Mouse (Mus musculus): Measurements from ENCODE around the gene Dpysl5. TPM values are rescaled to one million over a fixed set of nuclear protein-coding genes. Genes with fewer than 3 reads are reported as not detected.

Gene Dpysl5
- polyA plus RNA-seq (2016; fragmentation: Nextera tagmentation; extraction: Ambion mirVana) = 0.20 and 0.36 TPM in 2 replicates

DNA sequence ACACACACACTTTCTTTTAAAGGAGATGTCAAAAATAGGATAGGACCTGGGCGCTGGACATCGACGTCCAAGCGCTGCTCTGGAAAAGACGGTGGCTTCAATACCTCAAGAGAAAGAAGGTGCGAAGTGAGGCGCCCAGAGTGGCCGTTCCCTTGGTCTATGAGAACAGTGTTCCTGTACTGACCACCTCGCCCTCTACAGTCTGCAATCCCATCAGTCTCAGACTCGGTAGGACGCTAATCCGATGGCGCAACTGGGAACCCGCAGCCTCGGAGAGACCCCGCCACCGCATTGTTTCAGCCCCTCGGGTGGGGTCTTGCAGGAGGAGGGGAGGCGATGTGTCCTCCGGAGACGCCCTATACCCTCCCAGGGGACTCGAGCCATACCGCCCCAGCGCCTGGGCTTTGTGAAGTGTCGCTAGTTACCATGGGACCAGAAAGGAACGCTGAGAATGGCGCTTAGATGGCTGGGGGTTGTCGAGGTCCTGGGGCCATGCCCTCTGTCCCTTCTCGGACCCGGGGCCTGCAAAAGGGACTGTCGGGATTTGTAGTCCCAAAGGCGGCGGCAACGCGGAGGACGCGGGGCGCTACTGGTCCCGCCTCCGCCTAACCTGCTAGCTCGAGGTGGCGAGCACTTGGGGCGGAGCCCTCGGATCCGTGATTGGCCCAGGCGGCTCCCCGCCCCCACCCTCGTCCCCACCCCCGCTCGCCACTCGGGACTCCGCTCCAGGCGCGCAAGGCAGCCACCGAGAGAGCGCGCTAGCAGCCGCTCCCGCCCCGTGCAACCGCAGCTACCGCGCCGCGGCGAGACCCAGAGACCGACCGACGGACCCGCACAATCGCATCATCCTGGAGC is at the start of gene Dpysl5:
Dpysl5 (plus strand) TSS at position 418 of the 855 bp plus-strand sequence.
- no peaks in the 10 kb centered on the region for H3K36me3 ChIP-seq
- peak within 1 kb of the TSS; percentile 35; the same call in 1 of the 2 replicates for H3K9ac ChIP-seq
- 2% methylated on average over 64 of the region's 71 CpGs for WGBS (ENCODE audit: insufficient replicate concordance)
- no peak within 1 kb of the TSS for H3K27ac ChIP-seq
- peaks cover 98% of the 10 kb centered on the region for H3K27me3 ChIP-seq (replicated peaks)
- no peaks in the 10 kb centered on the region for H3K9me3 ChIP-seq (replicated peaks)
- peaks cover 30% of the 10 kb centered on the region for H3K4me1 ChIP-seq
- H3K4me3 ChIP-seq = peak within 1 kb of the TSS; percentile 51
- H3K4me2 ChIP-seq = peak within 1 kb of the TSS; percentile 75
- ATAC-seq = peak; percentile 78

DNA sequence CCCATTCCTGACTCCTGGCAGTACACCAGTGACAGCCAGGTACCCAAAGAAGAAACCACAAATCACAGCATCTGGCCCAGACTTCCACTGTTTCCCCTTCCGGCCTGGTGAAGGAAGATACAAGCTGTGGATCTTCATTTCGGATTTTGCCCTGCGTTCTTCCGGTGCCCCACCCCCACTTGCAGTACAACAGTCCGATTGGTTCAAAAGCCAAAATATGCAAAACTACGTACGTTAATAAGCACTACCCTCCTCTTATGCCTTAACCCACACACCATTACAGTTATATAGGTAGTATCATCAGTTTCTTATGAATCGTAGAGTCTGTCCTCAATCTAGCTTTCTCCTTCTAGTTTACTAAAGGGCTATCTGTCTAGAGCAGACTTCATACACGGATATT is 46.0 kb upstream of the Dpysl5 start:
- Histone ChIP-seq H3K4me1 (peaks cover 38% of the 10 kb centered on the region), H3K27me3 (replicated peaks) (no peaks in the 10 kb centered on the region), H3K9me3 (replicated peaks) (no peaks in the 10 kb centered on the region; the same call in 1 of the 2 replicates), H3K9ac (no peak overlapping the region), H3K36me3 (peaks cover 23% of the 10 kb centered on the region), H3K4me3 (no peak overlapping the region), H3K27ac (no peak overlapping the region), H3K4me2 (no peak overlapping the region)
- WGBS (ENCODE audit: insufficient replicate concordance) = 73% methylated on average over 9 of the region's 9 CpGs
- ATAC-seq = no peak

DNA sequence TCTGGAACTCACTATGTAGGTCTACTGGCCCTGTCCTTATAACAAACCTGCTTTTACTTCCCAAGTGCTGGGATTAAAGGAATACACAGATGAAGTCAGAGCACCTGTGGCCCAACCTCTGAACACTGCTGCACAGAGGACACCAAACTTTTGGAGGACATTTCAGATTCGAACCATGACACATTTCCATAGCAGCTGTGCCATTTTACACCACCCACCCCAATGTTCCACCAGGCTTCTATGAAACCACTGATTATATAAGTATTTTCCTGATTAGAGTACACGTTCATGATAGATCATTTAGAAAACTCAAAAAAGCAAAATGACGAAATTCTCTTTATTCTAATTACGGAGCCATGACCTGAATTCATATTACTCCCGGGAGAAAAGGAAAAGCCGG is 45.4 kb upstream of the Dpysl5 start:
- Histone ChIP-seq H3K36me3 (peaks cover 29% of the 10 kb centered on the region), H3K4me1 (peaks cover 38% of the 10 kb centered on the region), H3K4me2 (peak overlapping the region; percentile 78), H3K27ac (peak overlapping the region; percentile 86), H3K9ac (peak overlapping the region; percentile 89), H3K27me3 (replicated peaks) (no peaks in the 10 kb centered on the region), H3K4me3 (peak overlapping the region; percentile 75), H3K9me3 (replicated peaks) (no peaks in the 10 kb centered on the region; the same call in 1 of the 2 replicates)
- 49% methylated on average over 6 of the region's 6 CpGs for WGBS (ENCODE audit: insufficient replicate concordance)
- no peak for ATAC-seq

DNA sequence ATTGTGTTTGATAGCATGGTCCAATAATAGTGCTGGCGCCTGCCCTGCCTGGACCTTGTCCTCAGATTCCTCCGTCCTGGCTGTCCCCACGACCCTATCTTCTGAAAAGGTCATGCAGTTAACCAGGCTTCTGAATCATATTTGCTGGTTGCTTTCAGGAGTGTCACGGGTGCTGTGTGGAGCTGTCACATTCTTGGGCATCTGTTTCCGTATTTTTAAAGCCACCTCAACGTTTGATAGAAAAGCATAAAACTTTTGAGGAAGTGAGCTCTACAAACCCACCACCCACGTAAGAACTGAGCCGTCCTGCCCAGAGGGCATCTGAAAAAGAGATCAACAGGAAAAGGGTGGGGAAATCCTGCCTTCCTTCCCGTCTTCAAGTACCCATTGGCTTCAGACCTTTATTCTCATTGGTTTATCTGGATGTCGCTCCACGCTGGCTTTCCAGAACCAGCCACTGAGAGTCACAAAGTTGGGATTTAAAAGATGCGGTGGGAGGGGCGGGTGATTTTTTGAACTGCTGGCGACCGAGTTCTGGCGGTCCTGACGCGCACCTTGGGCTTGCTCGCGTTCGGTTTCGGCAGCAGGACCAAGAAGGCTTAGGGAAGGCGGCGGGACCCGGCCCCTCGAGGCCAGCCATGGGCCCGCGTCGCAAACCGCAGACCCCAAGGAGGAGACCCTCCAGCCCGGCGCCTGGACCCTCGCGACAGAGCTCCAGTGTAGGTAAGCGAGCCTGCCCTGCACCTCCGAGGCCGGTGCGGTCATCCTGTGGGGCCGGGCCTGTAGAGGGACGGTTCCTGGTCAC is 44.8 kb upstream of the Dpysl5 start, which contains the start of gene Cenpa:
Cenpa (plus strand) TSS at position 387 of the 805 bp plus-strand sequence.
- H3K9ac ChIP-seq = peak within 1 kb of the TSS; percentile 89
- peak within 1 kb of the TSS; percentile 78 for H3K4me2 ChIP-seq
- H3K9me3 ChIP-seq (replicated peaks) = no peaks in the 10 kb centered on the region
- H3K4me1 ChIP-seq = peaks cover 38% of the 10 kb centered on the region
- H3K4me3 ChIP-seq = peak within 1 kb of the TSS; percentile 75
- H3K27me3 ChIP-seq (replicated peaks) = no peaks in the 10 kb centered on the region
- H3K27ac ChIP-seq = peak within 1 kb of the TSS; percentile 86
- peaks cover 36% of the 10 kb centered on the region for H3K36me3 ChIP-seq
- ATAC-seq = peak; percentile 95
- WGBS (ENCODE audit: insufficient replicate concordance) = under 1% methylated on average over 40 of the region's 40 CpGs

DNA sequence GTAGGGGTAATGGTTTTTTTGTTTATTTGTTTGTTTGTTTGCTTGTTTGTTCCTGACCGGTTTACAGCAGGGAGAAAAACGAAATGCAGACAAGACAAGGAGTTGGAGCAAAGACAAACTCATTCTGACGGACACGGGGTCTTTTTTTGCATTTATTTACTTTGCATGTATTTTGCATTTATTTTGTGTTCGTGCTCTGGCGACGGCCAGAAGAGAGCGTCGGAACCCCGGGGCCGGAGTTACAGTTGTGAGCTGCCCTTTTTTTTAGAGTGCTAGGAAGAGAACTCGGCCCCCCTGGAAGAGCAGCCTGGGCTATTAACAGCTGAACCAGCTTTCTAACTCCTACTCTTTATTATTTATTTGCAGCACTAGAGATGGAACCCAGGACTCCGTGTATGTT is 44.1 kb upstream of the Dpysl5 start:
- Histone ChIP-seq H3K4me2 (peak overlapping the region; percentile 78), H3K9ac (peak overlapping the region; percentile 89), H3K36me3 (peaks cover 42% of the 10 kb centered on the region), H3K9me3 (replicated peaks) (no peaks in the 10 kb centered on the region), H3K4me3 (peak overlapping the region; percentile 75), H3K4me1 (peaks cover 38% of the 10 kb centered on the region), H3K27me3 (replicated peaks) (no peaks in the 10 kb centered on the region), H3K27ac (peak overlapping the region; percentile 84)
- WGBS (ENCODE audit: insufficient replicate concordance) = under 1% methylated on average over 13 of the region's 13 CpGs
- no peak for ATAC-seq

DNA sequence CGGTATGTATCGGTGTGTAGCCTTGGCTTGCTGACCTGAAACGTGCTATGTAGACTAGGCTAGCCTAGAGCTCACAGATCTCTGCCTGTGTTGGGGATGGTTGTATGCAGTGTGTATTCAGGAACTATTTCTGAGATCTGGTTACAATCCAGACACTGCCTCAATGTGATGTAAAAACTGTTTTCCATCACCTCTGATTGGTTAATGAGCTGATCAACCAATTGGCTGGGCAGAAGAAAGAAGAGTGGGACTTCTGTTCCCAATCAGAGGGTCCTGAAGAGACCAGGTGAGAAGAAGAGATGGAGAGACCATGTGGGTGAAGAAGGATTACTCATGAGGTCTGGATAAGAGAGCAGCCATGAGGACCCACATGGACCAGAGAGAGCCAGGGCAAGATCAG is 43.7 kb upstream of the Dpysl5 start:
- ATAC-seq = no peak
- H3K4me3 ChIP-seq = peak overlapping the region; percentile 75
- H3K4me1 ChIP-seq = peaks cover 38% of the 10 kb centered on the region
- peak overlapping the region; percentile 89 for H3K9ac ChIP-seq
- H3K9me3 ChIP-seq (replicated peaks) = no peaks in the 10 kb centered on the region
- WGBS (ENCODE audit: insufficient replicate concordance) = 3% methylated on average over 3 of the region's 3 CpGs
- H3K27me3 ChIP-seq (replicated peaks) = no peaks in the 10 kb centered on the region
- peak overlapping the region; percentile 84 for H3K27ac ChIP-seq
- peak overlapping the region; percentile 78 for H3K4me2 ChIP-seq
- peaks cover 46% of the 10 kb centered on the region for H3K36me3 ChIP-seq

DNA sequence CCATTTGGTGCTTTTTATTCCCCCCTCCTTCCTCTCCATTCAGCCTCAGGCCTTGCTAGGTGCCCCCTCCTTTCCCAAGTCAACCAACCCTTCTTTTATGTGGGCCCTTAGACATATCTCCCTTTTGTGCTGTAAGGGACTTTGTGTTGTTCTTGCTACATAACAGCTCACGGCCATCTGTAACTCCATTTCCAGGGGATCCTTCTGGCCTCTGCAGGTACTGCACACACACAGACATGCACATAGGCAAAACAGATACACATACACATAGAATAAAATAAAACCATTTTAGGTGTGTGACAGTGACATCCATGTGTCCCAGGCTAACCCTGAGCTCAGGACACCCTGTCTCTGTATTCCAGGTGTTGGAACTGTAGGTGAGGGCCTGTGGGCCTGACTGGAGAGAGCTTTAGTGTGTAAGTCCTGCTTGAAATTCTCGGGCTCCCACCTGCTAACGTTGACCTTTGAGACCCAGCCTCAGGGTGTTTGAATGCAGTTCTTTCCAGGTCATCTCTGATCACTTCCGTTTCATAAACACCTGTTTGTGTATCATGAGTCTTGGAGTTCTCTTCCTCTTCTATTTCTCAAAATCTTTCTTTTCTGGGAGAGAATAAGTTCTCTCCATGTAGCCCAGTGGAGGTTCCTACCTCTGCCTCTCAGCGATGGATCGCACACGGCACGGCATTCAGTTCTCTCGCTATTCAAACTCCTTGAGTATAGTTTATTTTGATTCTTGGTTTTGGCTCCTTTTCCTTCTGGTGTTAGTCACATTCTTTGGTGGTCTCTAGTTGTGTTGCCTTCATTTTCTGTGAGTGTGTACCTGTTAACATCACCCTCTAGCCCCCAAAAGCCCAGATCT is 42.5 kb upstream of the Dpysl5 start:
- ATAC-seq = no peak
- Histone ChIP-seq H3K9ac (peak overlapping the region; percentile 89), H3K27ac (peak overlapping the region; percentile 84; the same call in 1 of the 2 replicates), H3K4me1 (peaks cover 38% of the 10 kb centered on the region), H3K36me3 (peaks cover 58% of the 10 kb centered on the region), H3K9me3 (replicated peaks) (no peaks in the 10 kb centered on the region), H3K4me2 (peak overlapping the region; percentile 78), H3K27me3 (replicated peaks) (no peaks in the 10 kb centered on the region), H3K4me3 (peak overlapping the region; percentile 75)
- 89% methylated on average over 9 of the region's 9 CpGs for WGBS (ENCODE audit: insufficient replicate concordance)

DNA sequence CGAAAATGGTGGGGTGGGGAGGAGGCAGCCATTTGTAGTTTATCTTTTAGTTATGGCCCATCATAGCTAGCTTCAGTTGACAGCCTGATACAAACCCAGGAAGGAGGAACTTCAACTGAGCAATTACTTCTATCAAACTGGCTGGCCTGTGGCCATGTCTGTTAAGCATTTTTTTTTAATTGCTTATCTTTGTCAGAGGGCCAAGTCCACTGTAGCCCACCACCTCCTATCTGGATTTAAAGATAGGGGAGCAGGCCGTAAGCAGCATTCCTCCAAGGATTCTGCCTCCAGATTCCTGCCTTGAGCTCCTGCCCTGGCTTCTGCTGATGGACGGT is 41.9 kb upstream of the Dpysl5 start:
- peak overlapping the region; percentile 75 for H3K4me3 ChIP-seq
- 57% methylated on average over 3 of the region's 3 CpGs for WGBS (ENCODE audit: insufficient replicate concordance)
- H3K27ac ChIP-seq = peak overlapping the region; percentile 33; the same call in 1 of the 2 replicates
- ATAC-seq = no peak
- peak overlapping the region; percentile 78 for H3K4me2 ChIP-seq
- peaks cover 64% of the 10 kb centered on the region for H3K36me3 ChIP-seq
- peaks cover 38% of the 10 kb centered on the region for H3K4me1 ChIP-seq
- no peaks in the 10 kb centered on the region for H3K27me3 ChIP-seq (replicated peaks)
- peak overlapping the region; percentile 89 for H3K9ac ChIP-seq
- H3K9me3 ChIP-seq (replicated peaks) = no peaks in the 10 kb centered on the region

DNA sequence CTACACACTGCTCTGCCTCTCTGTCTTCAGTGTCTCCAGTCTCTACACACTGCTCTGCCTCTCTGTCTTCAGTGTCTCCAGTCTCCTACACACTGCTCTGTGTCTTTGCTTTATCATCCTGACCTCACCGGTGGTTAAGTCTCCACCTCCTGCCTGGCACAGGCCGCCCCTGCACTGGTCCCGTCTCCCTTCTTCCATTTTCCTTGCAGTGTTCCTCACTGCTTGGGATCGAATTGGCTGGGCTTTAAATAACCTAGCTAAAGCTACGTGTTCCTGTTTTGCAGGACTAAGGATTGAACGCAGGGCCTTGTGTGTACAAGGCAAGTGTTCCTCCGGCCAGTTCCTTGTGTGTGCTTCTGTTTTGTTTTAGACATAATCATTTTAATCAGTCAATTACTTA is 41.3 kb upstream of the Dpysl5 start:
- Histone ChIP-seq H3K27ac (no peak overlapping the region), H3K36me3 (peaks cover 70% of the 10 kb centered on the region), H3K9me3 (replicated peaks) (no peaks in the 10 kb centered on the region), H3K27me3 (replicated peaks) (no peaks in the 10 kb centered on the region), H3K4me2 (peak overlapping the region; percentile 78; the same call in 1 of the 2 replicates), H3K9ac (no peak overlapping the region), H3K4me3 (no peak overlapping the region), H3K4me1 (peaks cover 37% of the 10 kb centered on the region)
- no peak for ATAC-seq
- 81% methylated on average over 7 of the region's 7 CpGs for WGBS (ENCODE audit: insufficient replicate concordance)

DNA sequence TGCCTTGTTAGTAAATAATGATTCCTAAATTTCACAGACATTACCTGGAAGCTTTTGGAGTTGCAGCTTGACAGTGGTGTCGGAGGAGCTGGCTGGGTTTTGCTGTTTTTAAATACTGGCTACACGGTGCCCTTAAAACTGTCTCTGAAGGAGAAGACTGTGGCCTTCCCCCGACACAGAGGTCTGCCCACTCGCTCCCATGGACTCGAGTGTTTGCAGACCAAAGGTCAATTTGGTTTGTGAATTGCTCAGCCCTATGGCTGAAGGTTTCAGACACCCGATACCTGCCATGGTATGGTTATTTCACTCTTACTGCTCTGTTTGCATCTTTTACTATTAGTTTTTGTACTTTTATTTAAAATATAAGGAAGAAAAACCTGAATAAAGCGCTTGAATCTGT is 37.4 kb upstream of the Dpysl5 start:
- Histone ChIP-seq H3K4me2 (no peak overlapping the region), H3K9me3 (replicated peaks) (no peaks in the 10 kb centered on the region), H3K27me3 (replicated peaks) (no peaks in the 10 kb centered on the region), H3K36me3 (peaks cover 93% of the 10 kb centered on the region), H3K4me3 (no peak overlapping the region), H3K27ac (no peak overlapping the region), H3K9ac (no peak overlapping the region), H3K4me1 (peaks cover 13% of the 10 kb centered on the region)
- no peak for ATAC-seq
- WGBS (ENCODE audit: insufficient replicate concordance) = 82% methylated on average over 7 of the region's 7 CpGs

DNA sequence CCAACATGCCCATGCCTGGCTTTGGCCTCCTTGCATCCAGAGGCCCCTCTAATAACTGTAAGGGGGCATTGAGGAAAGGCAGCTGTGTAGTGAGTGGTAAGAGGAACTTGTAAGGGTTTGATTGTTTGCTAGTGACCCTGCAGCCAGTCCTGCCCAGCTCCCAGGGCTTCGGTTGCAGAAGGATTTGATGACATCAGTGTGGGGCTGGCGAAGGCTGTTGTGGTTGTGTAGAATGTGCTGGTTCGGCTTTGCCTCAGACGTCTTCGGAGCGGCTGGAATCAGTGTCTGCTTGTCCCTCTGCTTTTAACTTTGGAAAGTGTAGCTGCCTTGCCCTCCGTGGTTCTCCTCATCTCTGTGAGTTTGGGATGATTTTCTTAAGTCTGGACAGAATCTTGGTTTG is 34.6 kb upstream of the Dpysl5 start:
- no peak for ATAC-seq
- Histone ChIP-seq H3K4me3 (no peak overlapping the region), H3K4me2 (no peak overlapping the region), H3K4me1 (no peaks in the 10 kb centered on the region), H3K9ac (no peak overlapping the region), H3K27ac (no peak overlapping the region), H3K27me3 (replicated peaks) (no peaks in the 10 kb centered on the region), H3K36me3 (peaks cover 65% of the 10 kb centered on the region), H3K9me3 (replicated peaks) (no peaks in the 10 kb centered on the region)
- 85% methylated on average over 7 of the region's 7 CpGs for WGBS (ENCODE audit: insufficient replicate concordance)

Measured in liver, embryonic 12.5 days (tissue).